Mouse (Mus musculus): Measurements from ENCODE around the gene Qrich2.
"Not testable (repeated sequence)": the region's sequence is repeated elsewhere in the genome, so short reads cannot be mapped to it uniquely, and the experiment has no call there.

DNA sequence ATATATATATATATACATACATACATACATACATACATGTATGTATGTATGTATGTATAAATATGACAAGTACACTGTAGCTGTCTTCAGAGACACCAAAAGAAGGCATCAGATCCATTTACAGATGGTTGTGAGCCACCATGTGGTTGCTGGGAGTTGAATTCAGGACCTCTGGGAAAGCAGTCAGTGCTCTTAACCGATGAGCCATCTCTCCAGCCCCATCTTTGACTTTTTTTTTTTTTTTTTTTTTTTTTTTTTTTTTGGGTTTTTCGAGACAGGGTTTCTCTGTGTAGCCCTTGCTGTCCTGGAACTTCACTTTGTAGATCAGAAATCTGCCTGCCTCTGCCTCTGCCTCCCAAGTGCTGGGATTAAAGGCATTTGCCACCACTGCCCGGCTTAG, 2.3 kb upstream of the Qrich2 start:
- TF ChIP-seq CTCF (IDR thresholded peaks at IDR 0.05; ENCODE audit: low read depth); EP300 (optimal IDR thresholded peaks at IDR 0.05): not testable (repeated sequence)

Measured in stomach, postnatal 0 days (tissue).